Mouse (Mus musculus): ENCODE measurements at regions not wholly inside any gene's neighbourhood (a gene's known extent, or its start where the extent isn't known, plus 50 kb on each side); places are given as distances from the start of the nearest gene placed in this dataset.
A peak's percentile ranks its signal among the peaks of the same experiment; 100 is the strongest.

DNA sequence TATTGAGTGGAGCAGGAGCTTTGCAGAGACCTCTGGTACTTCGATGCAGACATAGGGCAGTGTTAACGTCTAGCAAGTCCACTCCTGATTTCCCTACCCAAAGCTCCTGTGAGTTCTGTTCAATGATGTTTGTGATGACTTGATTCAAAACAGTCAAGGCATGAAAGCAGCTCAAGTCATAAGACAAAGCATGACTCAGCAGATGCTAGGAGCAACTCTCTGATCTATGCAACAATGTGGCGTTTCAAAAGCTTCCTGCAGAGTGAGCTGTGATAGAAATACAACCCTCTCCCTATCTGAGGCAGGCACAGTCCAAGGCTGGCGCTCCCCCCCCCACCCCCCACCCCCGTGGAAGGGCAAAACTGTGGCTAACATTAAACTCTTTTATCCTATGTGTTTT is 353.2 kb downstream of the Sox9 start:
- Histone ChIP-seq H3K9ac (replicated peaks; ENCODE audit: low read length) (no peak overlapping the region), H3K27ac (replicated peaks; ENCODE audit: low read depth, low read length) (no peak overlapping the region), H3K9me3 (ENCODE audit: control insufficient read depth, low read length) (no peaks in the 10 kb centered on the region), H3K27me3 (ENCODE audit: control insufficient read depth, insufficient read depth, low read length) (no peaks in the 10 kb centered on the region), H3K4me2 (ENCODE audit: low read length) (no peak overlapping the region), H3K36me3 (ENCODE audit: control insufficient read depth, insufficient read depth, low read length) (no peaks in the 10 kb centered on the region), H3K4me3 (replicated peaks; ENCODE audit: low read depth, low read length) (no peak overlapping the region), H3K4me1 (ENCODE audit: control insufficient read depth, insufficient read depth, low read length) (no peaks in the 10 kb centered on the region)
- ATAC-seq (ENCODE audit: low FRiP score, low TSS enrichment) (no peak), DNase-seq (peak; percentile 62)
- 28% methylated on average over 5 of the region's 5 CpGs for WGBS

DNA sequence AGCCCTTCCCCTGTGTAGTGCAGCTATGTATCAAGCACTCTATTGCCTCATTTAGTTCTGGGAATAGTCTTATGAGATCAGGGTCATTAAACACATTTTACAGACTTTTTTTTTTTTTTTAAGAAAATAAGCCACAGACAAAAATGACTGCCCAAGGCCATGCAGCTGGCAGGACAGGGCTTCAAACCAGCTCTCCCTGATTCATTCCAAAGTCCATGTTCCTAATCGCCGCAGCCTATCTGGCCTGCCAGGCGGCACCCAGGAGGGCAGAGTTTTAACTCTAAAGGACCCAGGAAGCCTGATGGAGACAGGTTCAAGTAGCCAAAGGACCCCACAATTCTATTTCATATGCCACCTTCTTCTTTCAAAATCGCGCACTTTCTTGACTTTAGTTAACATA is 356.4 kb downstream of the Sox9 start:
- no peak for DNase-seq
- ATAC-seq (ENCODE audit: low FRiP score, low TSS enrichment) = no peak
- Histone ChIP-seq H3K4me3 (replicated peaks; ENCODE audit: low read depth, low read length) (no peak overlapping the region), H3K4me1 (ENCODE audit: control insufficient read depth, insufficient read depth, low read length) (peaks cover 6% of the 10 kb centered on the region; the same call in 1 of the 2 replicates), H3K27me3 (ENCODE audit: control insufficient read depth, insufficient read depth, low read length) (no peaks in the 10 kb centered on the region), H3K36me3 (ENCODE audit: control insufficient read depth, insufficient read depth, low read length) (no peaks in the 10 kb centered on the region), H3K9me3 (ENCODE audit: control insufficient read depth, low read length) (no peaks in the 10 kb centered on the region), H3K27ac (replicated peaks; ENCODE audit: low read depth, low read length) (no peak overlapping the region), H3K4me2 (ENCODE audit: low read length) (no peak overlapping the region), H3K9ac (replicated peaks; ENCODE audit: low read length) (no peak overlapping the region)
- 73% methylated on average over 5 of the region's 5 CpGs for WGBS

DNA sequence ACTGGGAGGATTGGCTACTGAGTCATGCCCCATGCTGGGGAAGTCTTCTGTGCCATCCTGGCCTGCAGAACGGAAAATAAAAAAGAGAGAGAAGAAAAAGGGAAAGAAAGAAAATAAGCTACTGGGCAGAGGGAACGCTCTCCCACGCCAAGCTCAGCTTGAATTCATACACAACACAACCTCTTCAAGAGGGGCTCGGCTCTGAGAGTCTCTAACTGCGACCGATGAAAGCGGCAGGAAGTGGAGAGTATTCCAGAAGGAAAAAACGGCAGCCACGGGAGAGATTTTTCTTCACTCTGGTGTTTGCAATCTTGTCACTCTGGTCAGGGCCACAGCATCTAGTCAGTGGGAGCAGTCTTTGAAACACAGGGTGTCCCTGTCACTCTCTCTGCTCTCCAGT is 358.6 kb downstream of the Sox9 start:
- no peaks in the 10 kb centered on the region for H3K27me3 ChIP-seq (ENCODE audit: control insufficient read depth, insufficient read depth, low read length)
- H3K27ac ChIP-seq (replicated peaks; ENCODE audit: low read depth, low read length) = no peak overlapping the region
- no peak overlapping the region for H3K4me2 ChIP-seq (ENCODE audit: low read length)
- peaks cover 17% of the 10 kb centered on the region for H3K4me1 ChIP-seq (ENCODE audit: control insufficient read depth, insufficient read depth, low read length)
- ATAC-seq (ENCODE audit: low FRiP score, low TSS enrichment) (no peak), DNase-seq (no peak)
- H3K9me3 ChIP-seq (ENCODE audit: control insufficient read depth, low read length) = no peaks in the 10 kb centered on the region
- H3K4me3 ChIP-seq (replicated peaks; ENCODE audit: low read depth, low read length) = no peak overlapping the region
- WGBS = 68% methylated on average over 9 of the region's 9 CpGs
- H3K9ac ChIP-seq (replicated peaks; ENCODE audit: low read length) = no peak overlapping the region
- no peaks in the 10 kb centered on the region for H3K36me3 ChIP-seq (ENCODE audit: control insufficient read depth, insufficient read depth, low read length)

DNA sequence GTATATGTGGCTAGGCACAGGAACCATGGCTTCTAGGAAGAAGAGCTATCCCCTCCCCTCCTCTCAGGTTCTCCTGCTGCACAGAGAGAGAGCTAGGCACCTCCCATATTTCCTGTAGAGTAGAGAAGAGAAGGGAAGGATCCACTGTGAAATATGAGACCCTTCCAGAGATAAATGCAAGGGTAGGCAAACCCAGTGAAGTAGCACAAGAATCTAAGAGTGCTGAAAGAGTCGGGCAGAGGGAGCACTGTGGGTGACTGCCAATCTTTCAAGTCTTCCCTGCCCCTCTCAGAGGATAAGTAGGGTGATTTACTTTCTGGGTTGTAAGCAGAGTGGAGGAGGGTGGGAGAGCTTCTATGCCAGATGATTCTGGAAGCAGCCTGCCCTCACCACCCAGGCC is 360.8 kb downstream of the Sox9 start:
- no peak overlapping the region for H3K4me2 ChIP-seq (ENCODE audit: low read length)
- 41% methylated on average over 1 of the region's 1 CpGs for WGBS
- 0 out of 2 replicates have a peak overlapping the region, but pooled peaks have one; percentile 6 for H3K27ac ChIP-seq (replicated peaks; ENCODE audit: low read depth, low read length)
- H3K27me3 ChIP-seq (ENCODE audit: control insufficient read depth, insufficient read depth, low read length) = no peaks in the 10 kb centered on the region
- H3K4me3 ChIP-seq (replicated peaks; ENCODE audit: low read depth, low read length) = no peak overlapping the region
- no peak overlapping the region for H3K9ac ChIP-seq (replicated peaks; ENCODE audit: low read length)
- no peak for ATAC-seq (ENCODE audit: low FRiP score, low TSS enrichment)
- no peaks in the 10 kb centered on the region for H3K36me3 ChIP-seq (ENCODE audit: control insufficient read depth, insufficient read depth, low read length)
- DNase-seq = no peak
- peaks cover 17% of the 10 kb centered on the region for H3K4me1 ChIP-seq (ENCODE audit: control insufficient read depth, insufficient read depth, low read length)
- no peaks in the 10 kb centered on the region for H3K9me3 ChIP-seq (ENCODE audit: control insufficient read depth, low read length)

DNA sequence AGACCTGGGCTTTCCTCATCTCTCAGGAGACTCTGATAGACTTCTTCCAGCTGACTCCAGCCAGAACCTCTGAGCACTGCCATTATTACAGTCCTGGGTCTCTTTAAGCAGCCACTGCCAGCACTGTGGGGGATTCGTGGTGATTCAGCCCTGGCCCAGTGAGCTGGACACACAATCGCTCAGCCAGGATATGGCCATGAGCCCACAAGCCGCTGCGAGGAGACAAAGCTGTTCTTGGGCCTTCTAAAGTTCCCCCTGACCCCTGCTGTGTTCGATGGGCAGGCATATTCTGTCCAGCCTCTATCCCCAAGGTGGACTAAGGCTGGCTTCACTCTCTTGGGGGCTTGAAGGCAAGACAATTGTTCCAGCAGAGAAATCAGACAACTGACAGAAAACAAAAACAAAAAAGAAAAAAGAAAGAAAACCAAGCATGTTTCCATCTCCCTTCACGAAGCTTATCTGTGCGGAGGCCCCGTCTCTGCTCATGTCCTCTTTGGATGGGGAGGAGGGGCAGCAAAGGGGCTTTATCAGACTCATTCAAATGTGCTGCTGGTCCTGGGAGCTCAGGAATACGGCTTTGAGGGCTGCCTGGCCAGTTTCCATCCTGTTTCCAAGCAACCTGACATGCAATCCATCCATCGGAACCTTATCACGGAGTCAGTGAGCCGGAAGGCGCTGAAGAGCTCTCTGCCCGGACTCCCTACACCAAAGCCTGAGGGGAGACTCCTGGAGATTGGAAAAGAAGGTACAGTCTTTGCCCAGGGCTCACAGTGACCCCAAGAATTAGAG is 362.0 kb downstream of the Sox9 start:
- 5% methylated on average over 14 of the region's 14 CpGs for WGBS
- no peaks in the 10 kb centered on the region for H3K36me3 ChIP-seq (ENCODE audit: control insufficient read depth, insufficient read depth, low read length)

DNA sequence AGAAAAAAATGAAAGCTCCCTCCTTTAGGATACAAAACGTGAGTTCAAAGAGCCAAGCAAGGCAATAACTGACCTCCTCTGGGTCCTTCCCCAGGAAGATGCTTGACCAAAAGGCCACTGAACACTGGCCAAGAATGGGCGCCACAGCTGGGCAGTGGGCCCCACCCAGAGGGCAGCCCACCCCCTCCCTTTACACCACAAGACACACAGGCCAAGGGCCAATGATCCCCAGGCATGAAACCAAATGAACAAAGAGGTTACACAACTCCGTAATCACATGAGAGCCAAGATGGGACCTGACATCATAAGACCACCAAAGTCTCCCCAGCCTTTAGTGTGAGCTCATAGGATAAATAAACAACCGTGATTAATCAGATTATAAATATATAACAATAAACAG is 363.7 kb downstream of the Sox9 start:
- H3K27me3 ChIP-seq (ENCODE audit: control insufficient read depth, insufficient read depth, low read length) = no peaks in the 10 kb centered on the region
- H3K4me2 ChIP-seq (ENCODE audit: low read length) = no peak overlapping the region
- no peaks in the 10 kb centered on the region for H3K9me3 ChIP-seq (ENCODE audit: control insufficient read depth, low read length)
- WGBS = 87% methylated on average over 4 of the region's 4 CpGs
- no peak for DNase-seq
- H3K27ac ChIP-seq (replicated peaks; ENCODE audit: low read depth, low read length) = no peak overlapping the region
- H3K4me3 ChIP-seq (replicated peaks; ENCODE audit: low read depth, low read length) = no peak overlapping the region
- no peaks in the 10 kb centered on the region for H3K36me3 ChIP-seq (ENCODE audit: control insufficient read depth, insufficient read depth, low read length)
- H3K4me1 ChIP-seq (ENCODE audit: control insufficient read depth, insufficient read depth, low read length) = peaks cover 17% of the 10 kb centered on the region
- no peak overlapping the region for H3K9ac ChIP-seq (replicated peaks; ENCODE audit: low read length)
- ATAC-seq (ENCODE audit: low FRiP score, low TSS enrichment) = no peak

More for the DNA sequence above, 362.0 kb downstream of the Sox9 start:
- Histone ChIP-seq H3K27me3 (ENCODE audit: control insufficient read depth, insufficient read depth, low read length) (no peaks in the 10 kb centered on the region), H3K9ac (replicated peaks; ENCODE audit: low read length) (no peak overlapping the region; the same call in 1 of the 2 replicates), H3K9me3 (ENCODE audit: control insufficient read depth, low read length) (no peaks in the 10 kb centered on the region), H3K4me3 (replicated peaks; ENCODE audit: low read depth, low read length) (no peak overlapping the region), H3K4me1 (ENCODE audit: control insufficient read depth, insufficient read depth, low read length) (peaks cover 17% of the 10 kb centered on the region), H3K27ac (replicated peaks; ENCODE audit: low read depth, low read length) (peak overlapping the region; percentile 28; the same call in 1 of the 2 replicates), H3K4me2 (ENCODE audit: low read length) (peak overlapping the region; percentile 18; the same call in 1 of the 2 replicates)
- peak; percentile 80 for DNase-seq
- ATAC-seq (ENCODE audit: low FRiP score, low TSS enrichment) = peak; percentile 62; the same call in 1 of the 2 replicates

DNA sequence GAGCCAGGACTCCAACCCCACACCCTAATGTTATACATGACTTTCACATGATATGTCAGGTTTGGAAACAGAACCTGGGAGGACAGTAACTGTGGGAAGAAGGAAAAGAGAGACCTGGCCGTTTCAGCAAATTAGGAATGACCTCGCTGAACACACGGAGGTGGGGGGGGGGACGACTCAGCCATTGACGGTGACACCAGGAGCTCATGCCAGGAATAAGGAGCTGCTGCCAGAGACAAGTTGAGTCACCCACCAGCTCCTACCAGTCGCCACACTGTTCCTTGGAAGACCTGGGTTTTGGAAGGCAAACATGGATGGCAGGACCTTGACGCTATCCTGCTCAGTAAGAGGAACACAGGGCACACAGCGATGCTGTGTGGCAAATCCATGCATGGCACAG is 364.7 kb downstream of the Sox9 start:
- Histone ChIP-seq H3K9me3 (ENCODE audit: control insufficient read depth, low read length) (no peaks in the 10 kb centered on the region), H3K36me3 (ENCODE audit: control insufficient read depth, insufficient read depth, low read length) (no peaks in the 10 kb centered on the region), H3K27ac (replicated peaks; ENCODE audit: low read depth, low read length) (no peak overlapping the region), H3K4me3 (replicated peaks; ENCODE audit: low read depth, low read length) (no peak overlapping the region), H3K4me1 (ENCODE audit: control insufficient read depth, insufficient read depth, low read length) (peaks cover 17% of the 10 kb centered on the region), H3K4me2 (ENCODE audit: low read length) (no peak overlapping the region), H3K27me3 (ENCODE audit: control insufficient read depth, insufficient read depth, low read length) (no peaks in the 10 kb centered on the region), H3K9ac (replicated peaks; ENCODE audit: low read length) (no peak overlapping the region)
- ATAC-seq (ENCODE audit: low FRiP score, low TSS enrichment) (no peak), DNase-seq (no peak)
- 96% methylated on average over 8 of the region's 8 CpGs for WGBS

DNA sequence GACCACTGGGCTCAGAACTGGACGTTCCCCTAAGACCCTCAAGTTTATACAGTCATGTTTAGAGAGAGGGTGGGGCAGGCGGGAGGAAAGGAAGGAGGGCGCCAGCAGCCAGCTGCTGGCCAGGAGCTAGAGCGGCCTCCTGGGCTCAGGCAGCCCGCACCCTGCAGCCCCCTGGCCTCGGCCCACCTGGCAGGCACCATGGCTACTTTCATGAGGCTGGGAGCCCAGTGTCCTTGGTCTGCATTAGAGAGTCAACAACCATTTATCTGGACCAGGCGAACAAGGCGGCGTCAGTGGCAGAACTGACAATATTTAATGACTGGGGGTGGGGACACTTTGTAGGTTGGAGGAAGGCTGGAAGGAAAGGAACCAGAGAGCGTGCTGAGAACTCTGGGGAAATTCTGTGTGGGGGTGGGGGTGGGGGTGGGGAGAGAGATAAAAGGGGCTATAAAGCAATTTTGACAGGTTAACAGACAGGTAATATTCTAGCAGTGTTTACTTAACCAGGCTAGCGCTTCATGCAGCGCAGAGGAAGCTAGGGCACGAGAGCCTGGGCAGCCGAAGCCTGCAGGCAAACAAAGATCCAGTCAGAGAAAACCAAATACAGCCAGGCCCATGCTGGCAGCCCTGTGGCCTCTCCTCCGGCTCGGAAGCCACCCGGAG is 365.6 kb downstream of the Sox9 start:
- Histone ChIP-seq H3K9me3 (ENCODE audit: control insufficient read depth, low read length) (no peaks in the 10 kb centered on the region), H3K9ac (replicated peaks; ENCODE audit: low read length) (no peak overlapping the region), H3K27ac (replicated peaks; ENCODE audit: low read depth, low read length) (0 out of 2 replicates have a peak overlapping the region, but pooled peaks have one; percentile 49), H3K36me3 (ENCODE audit: control insufficient read depth, insufficient read depth, low read length) (no peaks in the 10 kb centered on the region), H3K27me3 (ENCODE audit: control insufficient read depth, insufficient read depth, low read length) (no peaks in the 10 kb centered on the region), H3K4me2 (ENCODE audit: low read length) (no peak overlapping the region), H3K4me1 (ENCODE audit: control insufficient read depth, insufficient read depth, low read length) (peaks cover 17% of the 10 kb centered on the region), H3K4me3 (replicated peaks; ENCODE audit: low read depth, low read length) (no peak overlapping the region)
- ATAC-seq (ENCODE audit: low FRiP score, low TSS enrichment) (no peak), DNase-seq (no peak)
- 65% methylated on average over 17 of the region's 17 CpGs for WGBS

DNA sequence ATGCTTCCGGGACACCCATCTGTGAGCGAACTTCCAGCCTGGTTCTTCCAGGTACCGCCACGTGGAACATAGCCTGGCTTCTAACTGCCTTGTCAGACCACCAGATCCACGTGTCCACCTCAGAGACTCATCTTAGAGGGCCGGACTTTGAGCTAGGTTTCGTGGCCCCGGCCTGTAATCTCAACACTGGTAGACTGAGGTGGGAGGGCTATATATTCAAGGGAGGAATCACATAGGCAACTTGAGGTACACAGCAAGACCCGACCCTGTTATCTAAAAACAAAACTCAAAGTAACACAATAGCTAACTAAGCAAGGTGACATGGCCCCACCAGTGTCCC is 366.1 kb downstream of the Sox9 start:
- Histone ChIP-seq H3K27ac (replicated peaks; ENCODE audit: low read depth, low read length) (0 out of 2 replicates have a peak overlapping the region, but pooled peaks have one; percentile 49), H3K27me3 (ENCODE audit: control insufficient read depth, insufficient read depth, low read length) (no peaks in the 10 kb centered on the region), H3K36me3 (ENCODE audit: control insufficient read depth, insufficient read depth, low read length) (no peaks in the 10 kb centered on the region), H3K9ac (replicated peaks; ENCODE audit: low read length) (no peak overlapping the region), H3K9me3 (ENCODE audit: control insufficient read depth, low read length) (no peaks in the 10 kb centered on the region), H3K4me1 (ENCODE audit: control insufficient read depth, insufficient read depth, low read length) (peaks cover 15% of the 10 kb centered on the region), H3K4me2 (ENCODE audit: low read length) (no peak overlapping the region), H3K4me3 (replicated peaks; ENCODE audit: low read depth, low read length) (no peak overlapping the region)
- DNase-seq (no peak), ATAC-seq (ENCODE audit: low FRiP score, low TSS enrichment) (no peak)
- WGBS = 93% methylated on average over 9 of the region's 9 CpGs
